Mouse (Mus musculus): Measurements from ENCODE around the gene Itgal. TPM values are rescaled to one million over a fixed set of nuclear protein-coding genes. Genes with fewer than 3 reads are reported as not detected.
A peak's percentile ranks its signal among the peaks of the same experiment; 100 is the strongest.
"Not testable (repeated sequence)": the region's sequence is repeated elsewhere in the genome, so short reads cannot be mapped to it uniquely, and the experiment has no call there.

Itgal gene
- polyA plus RNA-seq, 1 experiment from 2014 or later = 0.54 TPM

DNA sequence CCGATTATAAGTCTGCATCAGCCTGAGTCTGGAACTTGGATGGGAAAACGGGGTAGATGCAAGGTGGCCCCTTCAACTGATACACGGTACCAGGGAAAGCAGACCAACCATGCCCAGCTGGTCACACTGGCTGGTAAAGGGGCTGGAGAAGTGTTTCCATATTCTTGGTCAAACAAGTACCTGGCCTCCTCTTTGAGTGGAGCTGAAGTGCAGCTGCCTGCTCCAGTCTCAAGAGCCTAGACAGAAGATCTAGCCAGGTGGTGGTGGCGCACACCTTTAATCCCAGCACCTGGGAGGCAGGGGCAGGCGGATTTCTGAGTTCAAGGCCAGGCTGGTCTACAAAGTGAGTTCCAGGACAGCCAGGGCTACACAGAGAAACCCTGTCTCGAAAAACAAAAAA lies 45.8 kb downstream of the Itgal start:
- not testable (repeated sequence) for H3K36me3 ChIP-seq (ENCODE audit: control insufficient read depth, insufficient read depth, low read length); H3K4me3 ChIP-seq (ENCODE audit: low read depth, low read length); H3K9me3 ChIP-seq (ENCODE audit: control insufficient read depth, low read length); H3K27ac ChIP-seq (ENCODE audit: low read depth, low read length); ATAC-seq (ENCODE audit: low FRiP score); H3K4me1 ChIP-seq (replicated peaks; ENCODE audit: control insufficient read depth, insufficient read depth, low read length); H3K27me3 ChIP-seq (ENCODE audit: control insufficient read depth, insufficient read depth, low read length); H3K9ac ChIP-seq (ENCODE audit: low read depth, low read length); H3K4me2 ChIP-seq (replicated peaks; ENCODE audit: low read depth, low read length); DNase-seq (ENCODE audit: low spot score)
- 91% methylated on average over 6 of the region's 6 CpGs for WGBS

DNA sequence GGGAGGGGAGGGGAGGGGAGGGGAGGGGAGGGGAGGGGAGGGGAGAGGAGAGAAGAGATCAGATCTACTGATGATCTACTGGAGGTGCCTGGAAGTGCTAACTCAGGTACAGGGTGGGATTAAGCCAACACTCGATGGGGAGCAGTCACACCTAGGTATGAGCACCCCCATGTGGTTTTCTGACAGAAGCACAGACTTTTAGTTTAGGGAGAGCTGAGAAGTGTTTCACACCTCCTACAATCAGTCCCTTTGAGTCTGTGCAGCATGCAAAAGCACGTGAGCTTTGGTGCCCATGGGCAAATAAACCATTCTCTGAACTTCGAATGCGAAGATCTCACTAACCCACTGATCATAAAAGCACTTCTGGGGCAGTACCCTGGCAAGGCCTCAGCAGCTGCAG lies 46.3 kb downstream of the Itgal start:
- Histone ChIP-seq H3K9me3 (ENCODE audit: control insufficient read depth, low read length) (no peaks in the 10 kb centered on the region), H3K27ac (ENCODE audit: low read depth, low read length) (no peak overlapping the region), H3K9ac (ENCODE audit: low read depth, low read length) (no peak overlapping the region), H3K4me1 (replicated peaks; ENCODE audit: control insufficient read depth, insufficient read depth, low read length) (peaks cover 3% of the 10 kb centered on the region; the same call in 1 of the 2 replicates), H3K27me3 (ENCODE audit: control insufficient read depth, insufficient read depth, low read length) (no peaks in the 10 kb centered on the region), H3K4me3 (ENCODE audit: low read depth, low read length) (no peak overlapping the region), H3K36me3 (ENCODE audit: control insufficient read depth, insufficient read depth, low read length) (0 out of 2 replicates have a peak, but pooled peaks cover 2% of the 10 kb centered on the region), H3K4me2 (replicated peaks; ENCODE audit: low read depth, low read length) (no peak overlapping the region)
- DNase-seq (ENCODE audit: low spot score) = no peak
- 64% methylated on average over 4 of the region's 4 CpGs for WGBS
- no peak for ATAC-seq (ENCODE audit: low FRiP score)

DNA sequence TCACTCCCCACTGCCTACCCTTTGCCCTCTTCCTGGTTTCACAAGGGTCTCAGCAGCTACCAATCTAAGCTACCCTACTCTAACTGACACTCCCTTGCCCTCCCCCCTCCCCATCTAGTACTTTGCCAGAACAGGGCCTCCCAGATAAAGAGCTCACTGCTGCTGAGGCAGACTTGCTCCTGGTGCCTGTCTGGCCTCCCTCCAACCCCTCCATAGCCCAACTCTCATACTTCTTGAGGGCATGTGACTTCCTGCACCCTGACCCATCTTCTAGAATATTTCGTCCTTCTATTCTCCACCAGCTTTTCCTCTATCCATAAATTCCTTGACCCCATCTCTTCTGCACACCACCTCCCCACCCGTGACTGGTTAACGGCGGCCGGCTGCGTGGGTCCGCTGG lies 46.8 kb downstream of the Itgal start:
- H3K4me3 ChIP-seq (ENCODE audit: low read depth, low read length) = no peak overlapping the region
- no peak for DNase-seq (ENCODE audit: low spot score)
- H3K9ac ChIP-seq (ENCODE audit: low read depth, low read length) = no peak overlapping the region
- H3K27ac ChIP-seq (ENCODE audit: low read depth, low read length) = no peak overlapping the region
- H3K36me3 ChIP-seq (ENCODE audit: control insufficient read depth, insufficient read depth, low read length) = 0 out of 2 replicates have a peak, but pooled peaks cover 2% of the 10 kb centered on the region
- peaks cover 3% of the 10 kb centered on the region; the same call in 1 of the 2 replicates for H3K4me1 ChIP-seq (replicated peaks; ENCODE audit: control insufficient read depth, insufficient read depth, low read length)
- WGBS = 96% methylated on average over 7 of the region's 7 CpGs
- no peaks in the 10 kb centered on the region for H3K27me3 ChIP-seq (ENCODE audit: control insufficient read depth, insufficient read depth, low read length)
- H3K9me3 ChIP-seq (ENCODE audit: control insufficient read depth, low read length) = no peaks in the 10 kb centered on the region
- ATAC-seq (ENCODE audit: low FRiP score) = no peak
- H3K4me2 ChIP-seq (replicated peaks; ENCODE audit: low read depth, low read length) = no peak overlapping the region

DNA sequence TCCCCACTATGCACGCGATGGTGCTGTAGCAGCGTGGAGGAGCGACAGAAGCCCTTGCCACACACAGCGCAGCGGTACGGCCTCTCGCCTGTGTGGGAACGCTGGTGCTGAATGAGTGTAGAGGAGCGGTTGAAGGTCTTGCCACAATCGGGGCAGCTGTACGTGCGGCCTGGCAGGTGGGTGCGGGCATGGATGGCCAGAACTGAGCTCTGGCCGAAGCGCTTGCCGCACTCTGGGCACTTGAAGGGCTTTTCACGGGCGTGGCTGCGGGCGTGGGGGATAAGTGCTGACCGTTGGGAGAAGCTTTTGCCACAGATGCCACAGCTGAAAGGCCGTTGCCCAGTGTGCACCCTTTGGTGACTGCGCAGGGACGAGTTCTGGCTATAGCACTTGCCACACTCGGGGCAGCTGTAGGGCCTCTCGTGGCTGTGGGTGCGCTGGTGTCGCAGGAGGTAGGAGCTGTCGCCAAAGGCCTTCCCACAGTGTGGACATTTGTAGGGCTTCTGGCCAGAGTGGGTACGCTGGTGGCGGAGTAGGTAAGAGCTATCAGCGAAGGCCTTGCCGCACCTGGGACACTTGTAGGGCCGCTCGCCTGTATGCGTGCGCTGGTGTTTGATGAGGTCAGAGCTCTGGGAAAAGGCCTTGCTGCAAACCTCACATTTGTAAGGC lies 47.4 kb downstream of the Itgal start:
- Histone ChIP-seq H3K9me3 (ENCODE audit: control insufficient read depth, low read length) (no peaks in the 10 kb centered on the region), H3K9ac (ENCODE audit: low read depth, low read length) (no peak overlapping the region), H3K4me2 (replicated peaks; ENCODE audit: low read depth, low read length) (no peak overlapping the region), H3K36me3 (ENCODE audit: control insufficient read depth, insufficient read depth, low read length) (0 out of 2 replicates have a peak, but pooled peaks cover 2% of the 10 kb centered on the region), H3K27ac (ENCODE audit: low read depth, low read length) (no peak overlapping the region), H3K27me3 (ENCODE audit: control insufficient read depth, insufficient read depth, low read length) (no peaks in the 10 kb centered on the region), H3K4me1 (replicated peaks; ENCODE audit: control insufficient read depth, insufficient read depth, low read length) (peaks cover 3% of the 10 kb centered on the region; the same call in 1 of the 2 replicates), H3K4me3 (ENCODE audit: low read depth, low read length) (no peak overlapping the region)
- WGBS = 94% methylated on average over 38 of the region's 38 CpGs
- ATAC-seq (ENCODE audit: low FRiP score) (no peak), DNase-seq (ENCODE audit: low spot score) (no peak)

GRCm38 (mm10) chr7:127344371-127344770 lies 48.3 kb downstream of the Itgal start:
- Histone ChIP-seq H3K9me3 (ENCODE audit: control insufficient read depth, low read length) (no peaks in the 10 kb centered on the region), H3K4me2 (replicated peaks; ENCODE audit: low read depth, low read length) (peak overlapping the region; percentile 61), H3K27me3 (ENCODE audit: control insufficient read depth, insufficient read depth, low read length) (no peaks in the 10 kb centered on the region), H3K27ac (ENCODE audit: low read depth, low read length) (no peak overlapping the region), H3K4me1 (replicated peaks; ENCODE audit: control insufficient read depth, insufficient read depth, low read length) (peaks cover 3% of the 10 kb centered on the region; the same call in 1 of the 2 replicates), H3K4me3 (ENCODE audit: low read depth, low read length) (peak overlapping the region; percentile 92), H3K36me3 (ENCODE audit: control insufficient read depth, insufficient read depth, low read length) (0 out of 2 replicates have a peak, but pooled peaks cover 2% of the 10 kb centered on the region), H3K9ac (ENCODE audit: low read depth, low read length) (peak overlapping the region; percentile 94)
- DNase-seq (ENCODE audit: low spot score) = no peak
- 90% methylated on average over 8 of the region's 8 CpGs for WGBS
- no peak for ATAC-seq (ENCODE audit: low FRiP score)

DNA sequence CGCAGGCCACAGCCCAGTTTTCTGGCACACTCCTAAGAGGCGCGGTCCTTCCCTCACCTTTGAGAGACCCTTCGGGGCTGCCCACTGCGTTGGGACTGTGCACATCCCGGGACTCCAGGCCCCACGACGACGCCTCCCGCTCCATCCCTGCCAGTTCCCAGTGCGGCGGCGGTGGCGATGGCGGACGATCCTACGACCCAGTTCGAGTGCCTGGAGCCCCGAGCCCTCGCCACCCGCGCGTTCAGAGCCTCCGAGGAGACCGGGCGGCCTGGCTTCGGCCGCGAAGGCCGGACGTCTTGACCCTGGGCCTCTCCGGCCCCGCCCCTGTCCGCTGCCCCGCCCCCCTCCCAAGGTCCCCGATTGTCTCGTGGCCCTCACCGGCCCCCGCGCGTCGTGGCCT lies 49.0 kb downstream of the Itgal start:
- Histone ChIP-seq H3K4me3 (ENCODE audit: low read depth, low read length) (peak overlapping the region; percentile 92), H3K9me3 (ENCODE audit: control insufficient read depth, low read length) (no peaks in the 10 kb centered on the region), H3K36me3 (ENCODE audit: control insufficient read depth, insufficient read depth, low read length) (0 out of 2 replicates have a peak, but pooled peaks cover 2% of the 10 kb centered on the region), H3K4me1 (replicated peaks; ENCODE audit: control insufficient read depth, insufficient read depth, low read length) (peaks cover 3% of the 10 kb centered on the region; the same call in 1 of the 2 replicates), H3K27ac (ENCODE audit: low read depth, low read length) (peak overlapping the region; percentile 90), H3K4me2 (replicated peaks; ENCODE audit: low read depth, low read length) (peak overlapping the region; percentile 61), H3K27me3 (ENCODE audit: control insufficient read depth, insufficient read depth, low read length) (no peaks in the 10 kb centered on the region), H3K9ac (ENCODE audit: low read depth, low read length) (peak overlapping the region; percentile 94)
- no peak for DNase-seq (ENCODE audit: low spot score)
- peak; percentile 62 for ATAC-seq (ENCODE audit: low FRiP score)
- WGBS = under 1% methylated on average over 35 of the region's 42 CpGs

DNA sequence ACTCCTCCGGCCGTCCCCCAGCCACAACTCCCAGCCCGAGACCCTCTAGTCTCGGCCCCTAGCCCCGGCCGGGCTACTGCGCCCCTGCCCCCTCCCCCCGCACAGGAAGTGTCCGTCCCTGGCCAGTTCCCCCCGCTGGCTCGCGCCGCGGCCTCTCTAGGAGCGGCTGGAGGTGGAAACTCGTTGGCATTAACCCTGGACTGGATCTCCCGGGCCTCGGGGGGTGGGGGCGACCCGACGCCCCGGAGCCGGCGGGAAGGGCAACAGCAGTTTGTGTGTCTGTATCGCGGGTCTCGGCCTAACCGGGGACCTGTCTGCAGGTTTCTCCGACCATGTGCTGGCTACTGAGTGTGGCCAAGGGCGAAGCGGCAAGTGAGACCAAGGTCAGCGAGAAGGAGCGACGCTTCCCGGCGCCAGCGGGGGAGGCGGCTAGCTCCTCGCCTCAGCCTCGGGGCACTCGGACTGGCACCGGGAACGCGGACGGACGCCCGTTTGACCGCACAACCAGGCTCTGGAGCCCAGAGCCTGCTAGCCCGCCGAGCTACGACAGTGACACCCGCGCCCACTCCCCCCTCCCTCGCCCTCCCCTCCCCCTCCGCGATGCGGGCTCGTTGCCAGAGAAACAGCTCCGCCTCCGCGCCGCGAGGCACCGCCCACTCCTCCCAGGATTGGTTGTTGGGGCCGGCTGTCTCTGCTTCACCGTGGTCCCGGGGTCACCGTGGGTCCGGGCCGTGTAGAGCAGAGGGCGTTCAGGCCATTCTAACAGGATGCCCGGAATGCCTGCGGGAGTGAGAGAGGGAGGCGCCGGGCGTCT lies 49.7 kb downstream of the Itgal start, which contains the start of gene Zfp768:
Gene Zfp768 (minus strand): TSS at position 78 of the 814 bp plus-strand sequence.
- Histone ChIP-seq H3K27ac (ENCODE audit: low read depth, low read length) (peak within 1 kb of the TSS; percentile 90), H3K27me3 (ENCODE audit: control insufficient read depth, insufficient read depth, low read length) (no peaks in the 10 kb centered on the region), H3K9ac (ENCODE audit: low read depth, low read length) (peak within 1 kb of the TSS; percentile 94), H3K9me3 (ENCODE audit: control insufficient read depth, low read length) (no peaks in the 10 kb centered on the region), H3K36me3 (ENCODE audit: control insufficient read depth, insufficient read depth, low read length) (0 out of 2 replicates have a peak, but pooled peaks cover 2% of the 10 kb centered on the region), H3K4me2 (replicated peaks; ENCODE audit: low read depth, low read length) (peak within 1 kb of the TSS; percentile 61), H3K4me1 (replicated peaks; ENCODE audit: control insufficient read depth, insufficient read depth, low read length) (peaks cover 3% of the 10 kb centered on the region; the same call in 1 of the 2 replicates), H3K4me3 (ENCODE audit: low read depth, low read length) (peak within 1 kb of the TSS; percentile 92)
- DNase-seq (ENCODE audit: low spot score) (peak; percentile 96), ATAC-seq (ENCODE audit: low FRiP score) (peak; percentile 94)
- under 1% methylated on average over 58 of the region's 76 CpGs for WGBS

DNA sequence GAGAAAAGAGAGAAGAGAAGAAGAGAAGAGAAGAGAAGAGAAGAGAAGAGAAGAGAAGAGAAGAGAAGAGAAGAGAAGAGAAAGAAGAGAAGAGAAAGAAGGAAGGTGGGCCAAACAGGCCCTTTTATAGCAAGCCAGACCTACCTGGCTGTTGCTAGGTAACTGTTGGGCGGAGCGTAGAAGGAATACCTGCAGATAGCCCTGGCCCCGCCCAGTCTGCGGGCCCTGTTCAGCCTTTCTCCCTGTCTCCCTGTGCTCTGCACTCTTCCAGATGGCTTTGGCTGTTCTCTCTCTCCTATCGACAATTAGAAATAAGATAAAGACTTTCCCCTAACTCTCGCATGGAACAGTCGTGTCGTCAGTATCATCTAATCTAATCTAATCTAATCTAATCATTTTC lies 50.6 kb downstream of the Itgal start:
- ATAC-seq (ENCODE audit: low FRiP score) (no peak), DNase-seq (ENCODE audit: low spot score) (no peak)
- Histone ChIP-seq H3K4me1 (replicated peaks; ENCODE audit: control insufficient read depth, insufficient read depth, low read length) (peaks cover 3% of the 10 kb centered on the region; the same call in 1 of the 2 replicates), H3K4me2 (replicated peaks; ENCODE audit: low read depth, low read length) (peak overlapping the region; percentile 61), H3K9ac (ENCODE audit: low read depth, low read length) (no peak overlapping the region), H3K27ac (ENCODE audit: low read depth, low read length) (no peak overlapping the region), H3K36me3 (ENCODE audit: control insufficient read depth, insufficient read depth, low read length) (0 out of 2 replicates have a peak, but pooled peaks cover 2% of the 10 kb centered on the region), H3K4me3 (ENCODE audit: low read depth, low read length) (no peak overlapping the region), H3K9me3 (ENCODE audit: control insufficient read depth, low read length) (no peaks in the 10 kb centered on the region), H3K27me3 (ENCODE audit: control insufficient read depth, insufficient read depth, low read length) (no peaks in the 10 kb centered on the region)
- 18% methylated on average over 8 of the region's 8 CpGs for WGBS

All from hindbrain, embryonic 11.5 days (tissue).